Mouse (Mus musculus) adrenal gland, postnatal 36 days (tissue): ENCODE results near the gene Tbc1d22a. TPM values are rescaled to one million over a fixed set of nuclear protein-coding genes. Genes with fewer than 3 reads are reported as not detected.
A peak's percentile ranks its signal among the peaks of the same experiment; 100 is the strongest.
"Not testable (repeated sequence)": the region's sequence is repeated elsewhere in the genome, so short reads cannot be mapped to it uniquely, and the experiment has no call there.

ENCODE experiments used
- DNase-seq, 2 experiments: peaks; one replicate each; pipeline ENCODE4 v3.0.0; 2021; ENCODE audit warnings: mixed read lengths in 1 of 2
- total RNA-seq, 2 experiments: library from RNA; stranded (reverse); gene quantifications; 2 replicates each; pipeline ENCODE4 v1.2.3; 2021

Gene Tbc1d22a
- total RNA-seq, 2 experiments from 2014 or later, result 28.9 to 35.6 TPM

- no peak for DNase-seq
Observed at GRCm38 (mm10) chr15:86203292-86203793, 10.9 kb upstream of the Tbc1d22a start.

- peak; percentile 81 to 85 for DNase-seq
Observed at GRCm38 (mm10) chr15:86203942-86204561, 10.2 kb upstream of the Tbc1d22a start.

- DNase-seq, result peak; percentile 77 to 78
Observed at GRCm38 (mm10) chr15:86205300-86205699, 9.0 kb upstream of the Tbc1d22a start.

GRCm38 (mm10) chr15:86206385-86206784, 7.9 kb upstream of the Tbc1d22a start:
- no peak for DNase-seq

- not testable (repeated sequence) for DNase-seq
Observed at GRCm38 (mm10) chr15:86212193-86212592, 2.1 kb upstream of the Tbc1d22a start.

GRCm38 (mm10) chr15:86214549-86215201, 416 bp downstream of the Tbc1d22a start:
- peak in 1 of 2 experiments; percentile 81 for DNase-seq

- DNase-seq, result not testable (repeated sequence)
Observed at GRCm38 (mm10) chr15:86216641-86217040, 2.4 kb downstream of the Tbc1d22a start.

- peak; percentile 33 to 34 for DNase-seq
Observed at GRCm38 (mm10) chr15:86219534-86220228, 5.4 kb downstream of the Tbc1d22a start.

- DNase-seq, result no peak
Observed at GRCm38 (mm10) chr15:86220229-86220630, 6.0 kb downstream of the Tbc1d22a start.

GRCm38 (mm10) chr15:86220715-86221114, 6.5 kb downstream of the Tbc1d22a start:
- DNase-seq, result peak in 1 of 2 experiments; percentile 24

- no peak for DNase-seq
Observed at GRCm38 (mm10) chr15:86221369-86221768, 7.1 kb downstream of the Tbc1d22a start.

- not testable (repeated sequence) for DNase-seq
Observed at GRCm38 (mm10) chr15:86221901-86222300, 7.6 kb downstream of the Tbc1d22a start.

- DNase-seq, result no peak
Observed at GRCm38 (mm10) chr15:86224972-86225551, 10.8 kb downstream of the Tbc1d22a start.

GRCm38 (mm10) chr15:86226221-86226620, 12.0 kb downstream of the Tbc1d22a start:
- no peak for DNase-seq

GRCm38 (mm10) chr15:86226968-86227367, 12.7 kb downstream of the Tbc1d22a start:
- no peak for DNase-seq

- DNase-seq, result peak; percentile 53 to 70
Observed at GRCm38 (mm10) chr15:86228186-86228585, 13.9 kb downstream of the Tbc1d22a start.

- DNase-seq, result no peak
Observed at GRCm38 (mm10) chr15:86229088-86229487, 14.8 kb downstream of the Tbc1d22a start.

- no peak for DNase-seq
Observed at GRCm38 (mm10) chr15:86229623-86230022, 15.4 kb downstream of the Tbc1d22a start.

GRCm38 (mm10) chr15:86231170-86231569, 16.9 kb downstream of the Tbc1d22a start:
- DNase-seq, result no peak

- DNase-seq, result peak; percentile 22 to 49
Observed at GRCm38 (mm10) chr15:86231831-86232512, 17.7 kb downstream of the Tbc1d22a start.

GRCm38 (mm10) chr15:86234001-86234400, 19.7 kb downstream of the Tbc1d22a start:
- DNase-seq, result no peak
